Mouse (Mus musculus): Measurements from ENCODE around the gene Csrnp3.

GRCm38 (mm10) chr2:65920651-65921412 lies 75.3 kb downstream of the Csrnp3 start:
- no peak for TF ChIP-seq POLR2A (IDR thresholded peaks at IDR 0.05; ENCODE audit: insufficient read length, low read depth)
- TF ChIP-seq USF1 (IDR thresholded peaks at IDR 0.05; ENCODE audit: low read depth): no peak
- no peak for TF ChIP-seq MYOD1 (IDR thresholded peaks at IDR 0.05; ENCODE audit: control insufficient read depth in 1 of 3, insufficient read length in 2 of 3, low read depth in 2 of 3)
- TF ChIP-seq TCF12 (IDR thresholded peaks at IDR 0.05; ENCODE audit: insufficient read depth, poor library complexity, severe bottlenecking): no peak
- no peak for TF ChIP-seq MAX (IDR thresholded peaks at IDR 0.05; ENCODE audit: low read depth)
- TF ChIP-seq SRF (IDR thresholded peaks at IDR 0.05; ENCODE audit: control insufficient read depth, insufficient read length, low read depth): no peak

Measured in myocyte (in vitro differentiated cells).